Mouse (Mus musculus) stomach, embryonic 14.5 days (tissue): ENCODE results near the gene Ffar3. TPM values are rescaled to one million over a fixed set of nuclear protein-coding genes. Genes with fewer than 3 reads are reported as not detected.
A peak's percentile ranks its signal among the peaks of the same experiment; 100 is the strongest.

Experiments used
- ATAC-seq: fragments of 200-750 bp; cut with Nextera tagmentation; 2 replicates; pipeline ENCODE4 v1.8.0; 2017; ENCODE audit warnings: low read depth, moderate TSS enrichment; ENCODE audit not compliant: insufficient number of reproducible peaks, insufficient read depth, low FRiP score
- H3K27ac ChIP-seq: fragments of 300-500 bp; sonication (generic); 2 replicates; pipeline ENCODE4 v1.5.1; 2014; ENCODE audit warnings: mild to moderate bottlenecking, low read length, moderate library complexity, mixed read lengths
- H3K27me3 ChIP-seq: fragments of 300-500 bp; sonication (generic); 2 replicates; pipeline ENCODE4 v1.6.1; 2014; ENCODE audit warnings: low read length, control low read depth, mixed read lengths; ENCODE audit not compliant: control insufficient read depth, insufficient read depth
- H3K36me3 ChIP-seq: fragments of 300-500 bp; sonication (generic); 2 replicates; pipeline ENCODE4 v1.6.1; 2014; ENCODE audit warnings: mild to moderate bottlenecking, control low read depth, low read length, moderate library complexity, mixed read lengths; ENCODE audit not compliant: control insufficient read depth, insufficient read depth
- H3K4me1 ChIP-seq: fragments of 300-500 bp; sonication (generic); 2 replicates; pipeline ENCODE4 v1.6.1; 2014; ENCODE audit warnings: low read length, control low read depth, mixed read lengths; ENCODE audit not compliant: control insufficient read depth, insufficient read depth
- H3K4me2 ChIP-seq: fragments of 300-500 bp; sonication (generic); replicated peaks from 2 replicates; pipeline ENCODE4 v1.6.1; 2014; ENCODE audit warnings: low read depth, low read length, control low read depth
- H3K4me3 ChIP-seq: fragments of 300-500 bp; sonication (generic); 2 replicates; pipeline ENCODE4 v1.5.1; 2014; ENCODE audit warnings: low read depth, low read length, control low read depth
- H3K9ac ChIP-seq: fragments of 300-500 bp; sonication (generic); replicated peaks from 2 replicates; pipeline ENCODE4 v1.6.1; 2014; ENCODE audit warnings: low read depth, mild to moderate bottlenecking, control low read depth, low read length, moderate library complexity, mixed read lengths
- H3K9me3 ChIP-seq: fragments of 300-500 bp; sonication (generic); 2 replicates; pipeline ENCODE4 v1.6.1; 2016; ENCODE audit warnings: low read depth, low read length, control low read depth; ENCODE audit not compliant: control insufficient read depth
- WGBS: fragments of 180-500 bp; shearing (Covaris S2); extraction: QIAGEN DNeasy Blood & Tissue Kit; methylation state at CpG from one replicate; pipeline ENCODE4 v1.1.7; 2014; 5-methylcytosine and 5-hydroxymethylcytosine counted together
- polyA plus RNA-seq: library from polyadenylated mRNA; unstranded; fragments of >200 nt; fragmentation: Nextera tagmentation; extraction: Ambion mirVana; gene quantifications from 2 replicates; pipeline ENCODE4 v1.2.1, GENCODE M21; 2014

Gene Ffar3
- polyA plus RNA-seq, 1 experiment from 2014 or later, result not detected

DNA sequence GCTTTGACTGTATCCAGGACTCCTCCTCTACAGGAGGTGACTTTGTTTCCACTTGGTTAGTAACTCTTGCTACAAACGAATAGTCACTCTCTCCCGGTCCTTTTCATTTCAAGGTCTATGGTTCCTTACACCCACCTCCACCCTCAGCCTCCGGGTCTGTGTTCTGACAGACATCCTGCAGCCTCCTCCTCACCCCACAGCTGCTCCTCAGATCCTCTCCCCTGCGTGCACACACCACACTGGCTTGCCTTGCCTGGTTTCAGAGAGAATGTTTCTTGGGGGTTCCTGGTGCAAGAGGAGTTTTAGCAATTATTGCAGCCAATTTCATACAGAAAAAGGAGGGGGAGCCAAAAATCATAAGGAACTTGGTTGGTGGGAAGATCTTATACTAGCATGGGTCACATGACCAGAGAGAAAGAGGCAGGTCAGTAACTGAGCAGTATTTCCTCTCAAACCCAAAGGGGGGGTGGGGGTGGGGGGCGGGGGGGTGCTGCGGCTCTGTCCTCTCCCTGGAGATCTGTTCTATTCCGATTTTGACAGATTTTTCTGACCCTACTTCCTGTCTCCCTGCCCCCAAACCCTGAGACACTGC is 35.0 kb downstream of the Ffar3 start:
- Histone ChIP-seq H3K4me2 (no peak overlapping the region), H3K4me3 (no peak overlapping the region), H3K27ac (peak overlapping the region; percentile 55; the same call in 1 of the 2 replicates), H3K9me3 (no peaks in the 10 kb centered on the region), H3K36me3 (no peaks in the 10 kb centered on the region), H3K27me3 (no peaks in the 10 kb centered on the region), H3K9ac (no peak overlapping the region), H3K4me1 (peaks cover 9% of the 10 kb centered on the region; the same call in 1 of the 2 replicates)
- WGBS, result 46% methylated on average over 7 of the region's 7 CpGs
- no peak for ATAC-seq

DNA sequence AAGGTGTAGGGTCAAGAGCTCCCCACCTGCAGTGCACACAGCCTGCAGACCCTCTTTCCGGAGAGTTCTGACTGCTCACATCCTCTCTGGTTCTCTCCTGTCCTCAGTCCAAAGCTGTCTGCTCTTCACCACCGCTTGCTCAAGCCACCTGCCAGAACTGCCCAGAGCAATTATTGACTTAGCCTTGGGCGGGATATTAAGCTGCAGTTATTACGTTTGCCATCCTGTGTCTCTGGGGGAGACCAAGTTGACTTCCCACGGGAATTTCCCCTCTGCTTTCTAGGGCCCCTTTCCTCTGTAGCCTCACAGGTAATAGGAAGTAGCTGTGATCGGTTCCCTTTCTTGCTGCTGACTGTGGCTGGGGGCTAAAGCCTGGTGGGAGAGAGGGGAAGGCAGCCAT is 35.8 kb downstream of the Ffar3 start:
- Histone ChIP-seq H3K9ac (no peak overlapping the region), H3K36me3 (no peaks in the 10 kb centered on the region), H3K4me2 (no peak overlapping the region), H3K27me3 (no peaks in the 10 kb centered on the region), H3K27ac (peak overlapping the region; percentile 55; the same call in 1 of the 2 replicates), H3K9me3 (no peaks in the 10 kb centered on the region), H3K4me1 (peaks cover 9% of the 10 kb centered on the region; the same call in 1 of the 2 replicates), H3K4me3 (no peak overlapping the region)
- WGBS, result 53% methylated on average over 6 of the region's 6 CpGs
- no peak; the same call in 1 of the 2 replicates for ATAC-seq

DNA sequence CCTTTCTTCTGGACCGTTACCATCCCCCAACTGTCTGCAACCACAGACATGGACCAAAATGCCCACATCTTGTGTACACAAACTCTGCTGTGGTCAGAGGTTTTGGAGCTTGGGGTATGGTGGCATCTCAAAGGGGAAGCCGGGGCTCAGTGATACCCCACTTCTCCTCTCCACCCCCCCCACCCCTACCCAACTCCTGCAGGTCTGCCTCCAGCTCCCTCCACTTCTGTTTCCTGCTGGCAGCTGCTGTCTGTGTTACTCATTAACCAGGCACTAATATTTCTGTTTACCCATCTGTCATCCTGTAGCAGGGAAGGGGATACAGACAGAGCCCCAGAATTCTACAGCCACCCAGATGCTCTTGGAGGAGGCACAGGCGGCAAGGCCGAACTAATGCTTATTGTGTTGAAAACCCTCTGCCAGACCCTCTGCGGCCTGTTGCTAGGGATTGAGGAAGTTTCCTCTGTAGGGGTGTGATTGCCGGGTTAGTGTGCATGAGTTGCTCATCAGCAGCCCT is 43.6 kb downstream of the Ffar3 start:
- H3K4me1 ChIP-seq, result 0 out of 2 replicates have a peak, but pooled peaks cover 5% of the 10 kb centered on the region
- H3K4me2 ChIP-seq, result no peak overlapping the region
- WGBS, result 37% methylated on average over 6 of the region's 6 CpGs
- H3K36me3 ChIP-seq, result no peaks in the 10 kb centered on the region
- H3K9ac ChIP-seq, result no peak overlapping the region
- H3K4me3 ChIP-seq, result no peak overlapping the region
- no peaks in the 10 kb centered on the region for H3K27me3 ChIP-seq
- H3K9me3 ChIP-seq, result no peaks in the 10 kb centered on the region
- ATAC-seq, result peak; percentile 80
- peak overlapping the region; percentile 67; the same call in 1 of the 2 replicates for H3K27ac ChIP-seq

DNA sequence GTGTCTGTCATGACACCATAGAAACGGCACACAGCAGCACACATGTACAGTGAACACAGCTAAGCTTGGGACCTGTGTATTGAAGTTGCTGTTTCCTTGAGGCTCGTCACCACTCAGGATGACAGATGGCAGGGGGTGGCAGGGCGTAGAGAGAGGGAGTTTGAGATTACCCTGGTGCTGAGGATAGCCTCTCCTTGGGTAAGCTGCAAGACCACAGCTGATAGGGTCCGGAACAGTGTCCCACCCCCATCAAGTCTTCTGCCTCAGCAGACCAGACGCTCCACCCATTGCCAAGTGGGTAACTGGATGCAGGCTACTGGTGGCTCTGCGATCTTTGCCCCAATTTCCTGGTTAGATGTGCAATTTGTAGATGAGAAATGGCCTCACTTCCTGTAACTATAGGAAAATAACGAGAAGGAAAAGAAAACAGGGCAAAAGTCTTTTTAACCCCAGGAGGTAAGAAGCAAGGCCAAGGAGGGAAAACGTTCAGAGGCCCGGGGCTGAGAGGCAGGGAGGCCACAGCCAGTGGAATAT is 44.2 kb downstream of the Ffar3 start:
- H3K4me1 ChIP-seq, result 0 out of 2 replicates have a peak, but pooled peaks cover 5% of the 10 kb centered on the region
- H3K27ac ChIP-seq, result peak overlapping the region; percentile 67; the same call in 1 of the 2 replicates
- H3K4me2 ChIP-seq, result no peak overlapping the region
- H3K36me3 ChIP-seq, result no peaks in the 10 kb centered on the region
- H3K27me3 ChIP-seq, result no peaks in the 10 kb centered on the region
- no peaks in the 10 kb centered on the region for H3K9me3 ChIP-seq
- 0 out of 2 replicates have a peak, but pooled peaks have one; percentile 38 for ATAC-seq
- no peak overlapping the region for H3K9ac ChIP-seq
- H3K4me3 ChIP-seq, result no peak overlapping the region
- 40% methylated on average over 9 of the region's 9 CpGs for WGBS

DNA sequence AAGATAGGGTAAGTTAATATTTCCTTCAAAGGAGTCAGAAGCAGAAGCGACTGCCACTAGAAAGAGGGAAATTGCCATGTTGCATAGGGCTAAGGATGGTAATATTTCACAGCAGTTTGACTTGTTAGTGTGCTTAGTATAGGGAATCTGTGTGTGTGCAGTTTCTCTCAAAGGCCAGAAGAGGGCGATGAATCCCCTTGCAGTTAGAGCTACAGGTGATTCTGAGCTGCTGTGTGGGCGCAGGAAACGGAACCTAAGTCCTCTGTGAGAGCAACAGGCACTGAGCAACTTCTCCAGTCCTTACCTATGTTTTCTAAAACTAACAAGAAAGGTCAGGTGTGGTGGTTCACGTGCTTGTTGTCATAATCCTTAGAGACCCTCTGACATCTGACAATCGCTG is 45.7 kb downstream of the Ffar3 start:
- Histone ChIP-seq H3K27me3 (no peaks in the 10 kb centered on the region), H3K4me3 (no peak overlapping the region), H3K27ac (no peak overlapping the region), H3K4me2 (no peak overlapping the region), H3K9ac (no peak overlapping the region), H3K4me1 (0 out of 2 replicates have a peak, but pooled peaks cover 5% of the 10 kb centered on the region), H3K9me3 (no peaks in the 10 kb centered on the region), H3K36me3 (no peaks in the 10 kb centered on the region)
- ATAC-seq, result no peak
- 58% methylated on average over 6 of the region's 6 CpGs for WGBS

DNA sequence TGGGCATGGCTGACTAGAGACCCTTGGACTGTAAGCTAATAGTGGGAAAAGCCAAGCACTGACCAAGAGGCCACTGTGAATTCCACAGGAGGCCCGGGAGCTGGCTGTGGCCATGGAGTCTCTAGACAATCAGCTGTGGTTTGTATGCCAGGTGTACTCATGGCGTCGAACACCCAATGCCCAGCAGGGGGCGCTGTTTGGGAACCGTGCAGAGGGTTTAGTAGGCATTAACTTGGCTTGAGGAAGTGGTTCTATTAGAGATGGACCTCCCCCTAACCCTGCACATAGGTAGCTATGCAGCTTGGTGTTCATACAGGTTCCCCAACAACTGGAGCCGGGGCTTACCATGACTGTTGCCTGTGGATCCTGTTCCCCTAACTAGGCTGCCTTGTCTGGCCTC is 50.1 kb downstream of the Ffar3 start:
- no peak for ATAC-seq
- H3K4me1 ChIP-seq, result no peaks in the 10 kb centered on the region
- no peaks in the 10 kb centered on the region for H3K36me3 ChIP-seq
- H3K4me2 ChIP-seq, result no peak overlapping the region
- H3K9ac ChIP-seq, result no peak overlapping the region
- H3K4me3 ChIP-seq, result no peak overlapping the region
- no peaks in the 10 kb centered on the region for H3K27me3 ChIP-seq
- 48% methylated on average over 6 of the region's 6 CpGs for WGBS
- no peak overlapping the region for H3K27ac ChIP-seq
- H3K9me3 ChIP-seq, result no peaks in the 10 kb centered on the region

Other genes with a start within 250 kb of the Ffar3 start
- 6.6 and 7.7 TPM in 2 replicates for gene Upk1a, start 243.3 kb downstream of the Ffar3 start, polyA plus RNA-seq
- gene Cox6b1, start 230.0 kb downstream of the Ffar3 start, polyA plus RNA-seq, result 976 and 1,066 TPM in 2 replicates
- not detected in 2 replicates for gene Etv2, start 220.3 kb downstream of the Ffar3 start, polyA plus RNA-seq
- gene Rbm42, start 205.9 kb downstream of the Ffar3 start, polyA plus RNA-seq, result 85.7 and 96.8 TPM in 2 replicates
- 48.5 and 50.5 TPM in 2 replicates for gene Haus5, start 191.2 kb downstream of the Ffar3 start, polyA plus RNA-seq
- gene Pmis2, start 184.6 kb downstream of the Ffar3 start, polyA plus RNA-seq, result not detected in 2 replicates
- 0.91 and 2.0 TPM in 2 replicates for gene 2200002J24Rik, start 157.3 kb downstream of the Ffar3 start, polyA plus RNA-seq
- gene Atp4a, start 144.0 kb downstream of the Ffar3 start, polyA plus RNA-seq, result 1.8 and 2.3 TPM in 2 replicates
- gene Tmem147, start 126.6 kb downstream of the Ffar3 start, polyA plus RNA-seq, result 210 and 215 TPM in 2 replicates
- gene Gapdhs, start 112.5 kb downstream of the Ffar3 start, polyA plus RNA-seq, result 0.29 and 0.74 TPM in 2 replicates
- 0.91 and 1.1 TPM in 2 replicates for gene Sbsn, start 104.7 kb downstream of the Ffar3 start, polyA plus RNA-seq
- gene Dmkn, start 92.4 kb downstream of the Ffar3 start, polyA plus RNA-seq, result 5.9 and 14.6 TPM in 2 replicates
- 9.2 and 20.2 TPM in 2 replicates for gene Krtdap, start 68.3 kb downstream of the Ffar3 start, polyA plus RNA-seq
- gene Ffar2, start 32.4 kb downstream of the Ffar3 start, polyA plus RNA-seq, result 0.55 and 3.4 TPM in 2 replicates
- gene Ffar1, start 5.4 kb upstream of the Ffar3 start, polyA plus RNA-seq, result not detected in 2 replicates
- gene Cd22, start 24.2 kb upstream of the Ffar3 start, polyA plus RNA-seq, result 0.35 and 0.80 TPM in 2 replicates
- 0.10 and 0.74 TPM in 2 replicates for gene Mag, start 58.7 kb upstream of the Ffar3 start, polyA plus RNA-seq
- not detected in 2 replicates for gene Hamp2, start 68.5 kb upstream of the Ffar3 start, polyA plus RNA-seq
- not detected in 2 replicates for gene Hamp, start 87.9 kb upstream of the Ffar3 start, polyA plus RNA-seq
- 21.4 and 29.1 TPM in 2 replicates for gene Usf2, start 100.6 kb upstream of the Ffar3 start, polyA plus RNA-seq
- gene Lsr, start 117.3 kb upstream of the Ffar3 start, polyA plus RNA-seq, result 70.5 and 79.5 TPM in 2 replicates
- gene Fam187b, start 117.6 kb upstream of the Ffar3 start, polyA plus RNA-seq, result 6.4 and 7.1 TPM in 2 replicates
- gene Fxyd5, start 186.3 kb upstream of the Ffar3 start, polyA plus RNA-seq, result 19.9 and 20.2 TPM in 2 replicates
- 35.7 and 42.2 TPM in 2 replicates for gene Fxyd7, start 195.3 kb upstream of the Ffar3 start, polyA plus RNA-seq
- 86.7 and 99.3 TPM in 2 replicates for gene Fxyd1, start 201.0 kb upstream of the Ffar3 start, polyA plus RNA-seq
- 0.78 and 1.7 TPM in 2 replicates for gene Lgi4, start 203.2 kb upstream of the Ffar3 start, polyA plus RNA-seq
- 458 and 479 TPM in 2 replicates for gene Fxyd3, start 220.5 kb upstream of the Ffar3 start, polyA plus RNA-seq